Mouse (Mus musculus) embryonic facial prominence, embryonic 15.5 days (tissue): ENCODE results near the gene Usp29. TPM values are rescaled to one million over a fixed set of nuclear protein-coding genes. Genes with fewer than 3 reads are reported as not detected.

Source experiments
- ATAC-seq: fragments of 200-750 bp; cut with Nextera tagmentation; 2 replicates; pipeline ENCODE4 v1.8.0; 2017; ENCODE audit warnings: low read depth, moderate TSS enrichment; ENCODE audit not compliant: insufficient number of reproducible peaks, low FRiP score, low TSS enrichment
- H3K27ac ChIP-seq: fragments of 300-500 bp; sonication (generic); replicated peaks from 2 replicates; pipeline ENCODE4 v1.5.1; 2015; ENCODE audit warnings: mild to moderate bottlenecking, inconsistent platforms
- H3K27me3 ChIP-seq: fragments of 300-500 bp; sonication (generic); 2 replicates; pipeline ENCODE4 v1.6.1; 2015; ENCODE audit warnings: inconsistent platforms
- H3K36me3 ChIP-seq: fragments of 300-500 bp; sonication (generic); 2 replicates; pipeline ENCODE4 v1.6.1; 2015; ENCODE audit warnings: mild to moderate bottlenecking, inconsistent platforms
- H3K4me1 ChIP-seq: fragments of 300-500 bp; sonication (generic); 2 replicates; pipeline ENCODE4 v1.6.1; 2015; ENCODE audit warnings: inconsistent platforms
- H3K4me2 ChIP-seq: fragments of 300-500 bp; sonication (generic); replicated peaks from 2 replicates; pipeline ENCODE4 v1.6.1; 2015; ENCODE audit warnings: mild to moderate bottlenecking, inconsistent platforms
- H3K4me3 ChIP-seq: fragments of 300-500 bp; sonication (generic); replicated peaks from 2 replicates; pipeline ENCODE4 v1.5.1; 2015; ENCODE audit warnings: mild to moderate bottlenecking, inconsistent platforms
- H3K9ac ChIP-seq: fragments of 300-500 bp; sonication (generic); 2 replicates; pipeline ENCODE4 v1.6.1; 2015; ENCODE audit warnings: inconsistent platforms
- H3K9me3 ChIP-seq: fragments of 300-500 bp; sonication (generic); replicated peaks from 2 replicates; pipeline ENCODE4 v1.6.1; 2016; ENCODE audit warnings: inconsistent platforms
- WGBS: fragments of 180-500 bp; shearing (Covaris S2); methylation state at CpG from one replicate; pipeline ENCODE4 v1.1.7; 2015; 5-methylcytosine and 5-hydroxymethylcytosine counted together
- polyA plus RNA-seq: library from polyadenylated mRNA; unstranded; fragments of >200 nt; fragmentation: Nextera tagmentation; extraction: Ambion mirVana; gene quantifications from 2 replicates; pipeline ENCODE4 v1.2.1, GENCODE M21; 2015

The Usp29 gene
- polyA plus RNA-seq, 1 experiment from 2014 or later: 9.3 TPM

DNA sequence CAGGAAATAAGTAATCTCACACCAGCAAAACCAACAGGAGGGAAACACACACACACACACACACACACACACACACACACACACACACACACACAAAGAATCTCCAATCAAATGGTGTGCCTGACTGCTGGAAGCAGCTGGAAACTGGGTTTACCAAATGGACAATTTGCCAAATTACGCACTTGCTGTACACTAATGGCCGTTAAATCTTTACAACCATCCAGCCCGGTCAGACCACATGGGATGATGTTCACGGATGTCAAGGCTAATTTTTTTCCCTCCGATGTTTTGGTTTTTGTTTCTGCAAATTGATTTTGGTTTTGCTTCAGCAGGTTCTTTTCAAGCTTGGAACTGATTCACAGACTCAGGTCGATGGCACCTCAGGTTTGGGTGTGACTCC is 62.9 kb downstream of the Usp29 start:
- no peak for ATAC-seq
- WGBS: 46% methylated on average over 6 of the region's 6 CpGs
- no peaks in the 10 kb centered on the region for H3K9me3 ChIP-seq
- no peak overlapping the region for H3K4me3 ChIP-seq
- H3K9ac ChIP-seq: no peak overlapping the region
- H3K27ac ChIP-seq: no peak overlapping the region
- no peaks in the 10 kb centered on the region for H3K27me3 ChIP-seq
- H3K36me3 ChIP-seq: no peaks in the 10 kb centered on the region
- no peak overlapping the region for H3K4me2 ChIP-seq
- peaks cover 3% of the 10 kb centered on the region; the same call in 1 of the 2 replicates for H3K4me1 ChIP-seq

DNA sequence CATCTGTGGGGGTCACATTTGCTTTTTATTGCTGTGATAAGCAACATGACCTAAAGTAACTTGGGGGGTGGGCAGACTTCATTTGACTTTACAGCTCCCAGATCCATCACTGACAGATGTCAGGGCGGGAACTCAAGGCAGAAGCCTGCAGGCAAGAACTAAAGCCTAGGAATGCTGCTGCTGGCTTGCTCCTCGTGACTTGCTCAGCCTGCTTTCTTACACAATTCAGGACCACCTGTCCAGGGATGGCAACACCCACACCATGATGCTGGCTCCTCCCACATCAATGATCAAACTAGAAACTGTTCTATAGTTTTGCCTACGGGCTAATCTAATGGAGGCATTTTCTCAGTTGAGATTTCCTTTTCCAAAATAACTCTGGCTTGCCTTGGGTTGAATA is 63.4 kb downstream of the Usp29 start:
- H3K27me3 ChIP-seq: no peaks in the 10 kb centered on the region
- H3K4me1 ChIP-seq: peaks cover 3% of the 10 kb centered on the region; the same call in 1 of the 2 replicates
- no peak overlapping the region for H3K4me3 ChIP-seq
- H3K9me3 ChIP-seq: no peaks in the 10 kb centered on the region
- H3K4me2 ChIP-seq: no peak overlapping the region
- ATAC-seq: no peak
- H3K27ac ChIP-seq: no peak overlapping the region
- 66% methylated on average over 3 of the region's 3 CpGs for WGBS
- no peak overlapping the region for H3K9ac ChIP-seq
- H3K36me3 ChIP-seq: no peaks in the 10 kb centered on the region

DNA sequence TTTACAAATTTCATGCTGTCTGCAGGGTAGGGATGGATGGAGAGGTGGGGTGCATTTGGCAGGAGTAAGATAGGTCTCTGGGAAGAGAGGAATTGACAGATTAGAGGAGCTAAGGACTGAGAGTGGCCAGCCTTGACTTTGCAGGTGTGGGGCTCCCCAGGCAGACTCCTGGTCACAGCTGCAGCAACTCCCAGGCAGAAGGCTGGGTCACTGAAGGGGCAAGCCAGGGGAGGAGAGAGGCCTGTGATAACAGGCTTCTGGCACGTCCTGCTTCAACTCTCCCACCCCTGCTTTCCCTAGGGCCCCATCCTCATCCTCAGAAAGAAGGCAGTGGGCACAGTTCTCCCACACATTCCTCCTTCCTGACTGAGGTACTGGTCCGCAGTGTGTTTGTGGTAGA is 67.0 kb downstream of the Usp29 start:
- H3K4me3 ChIP-seq: no peak overlapping the region
- no peaks in the 10 kb centered on the region for H3K36me3 ChIP-seq
- H3K4me2 ChIP-seq: no peak overlapping the region
- no peaks in the 10 kb centered on the region for H3K27me3 ChIP-seq
- no peak overlapping the region for H3K27ac ChIP-seq
- H3K9me3 ChIP-seq: no peaks in the 10 kb centered on the region
- ATAC-seq: peak; percentile 48; the same call in 1 of the 2 replicates
- H3K4me1 ChIP-seq: peaks cover 3% of the 10 kb centered on the region; the same call in 1 of the 2 replicates
- H3K9ac ChIP-seq: no peak overlapping the region
- WGBS: 65% methylated on average over 2 of the region's 2 CpGs

DNA sequence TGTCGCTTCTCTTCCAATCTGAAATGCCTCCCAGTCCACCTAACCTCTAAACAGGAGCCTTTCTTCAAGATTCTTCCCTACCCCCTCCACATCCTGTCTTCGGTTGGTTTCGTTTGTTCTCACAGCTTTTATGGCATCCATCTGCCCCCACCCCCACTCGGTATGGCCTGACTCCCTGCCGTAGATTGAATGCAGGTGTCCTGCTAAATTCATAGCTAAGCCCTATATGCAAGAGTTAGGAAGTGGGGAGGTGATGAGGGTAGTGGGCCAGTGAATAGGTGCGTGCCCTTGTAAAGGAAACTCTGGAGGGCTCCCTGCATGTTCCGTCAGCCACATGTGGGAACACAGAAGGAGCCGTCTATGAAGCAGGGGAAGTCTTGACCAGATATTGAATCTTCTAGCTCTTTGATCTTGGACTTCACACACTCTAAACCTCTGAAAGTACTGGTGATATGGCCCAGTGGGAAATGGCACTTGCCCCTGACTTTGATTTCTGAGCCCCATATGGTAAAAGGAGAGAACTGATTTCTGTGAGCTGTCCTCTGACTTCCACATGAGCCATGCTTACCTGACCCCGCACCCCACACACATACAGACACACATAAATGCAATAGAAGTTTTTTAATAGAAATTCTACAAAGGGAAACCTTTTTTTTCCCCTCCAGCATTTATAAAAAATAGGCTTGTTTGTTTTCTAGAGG is 68.9 kb downstream of the Usp29 start:
- no peaks in the 10 kb centered on the region for H3K36me3 ChIP-seq
- 43% methylated on average over 9 of the region's 9 CpGs for WGBS
- no peaks in the 10 kb centered on the region for H3K9me3 ChIP-seq
- peaks cover 3% of the 10 kb centered on the region; the same call in 1 of the 2 replicates for H3K4me1 ChIP-seq
- ATAC-seq: no peak
- no peak overlapping the region for H3K4me2 ChIP-seq
- H3K27ac ChIP-seq: no peak overlapping the region
- no peak overlapping the region for H3K4me3 ChIP-seq
- no peak overlapping the region for H3K9ac ChIP-seq
- H3K27me3 ChIP-seq: no peaks in the 10 kb centered on the region

DNA sequence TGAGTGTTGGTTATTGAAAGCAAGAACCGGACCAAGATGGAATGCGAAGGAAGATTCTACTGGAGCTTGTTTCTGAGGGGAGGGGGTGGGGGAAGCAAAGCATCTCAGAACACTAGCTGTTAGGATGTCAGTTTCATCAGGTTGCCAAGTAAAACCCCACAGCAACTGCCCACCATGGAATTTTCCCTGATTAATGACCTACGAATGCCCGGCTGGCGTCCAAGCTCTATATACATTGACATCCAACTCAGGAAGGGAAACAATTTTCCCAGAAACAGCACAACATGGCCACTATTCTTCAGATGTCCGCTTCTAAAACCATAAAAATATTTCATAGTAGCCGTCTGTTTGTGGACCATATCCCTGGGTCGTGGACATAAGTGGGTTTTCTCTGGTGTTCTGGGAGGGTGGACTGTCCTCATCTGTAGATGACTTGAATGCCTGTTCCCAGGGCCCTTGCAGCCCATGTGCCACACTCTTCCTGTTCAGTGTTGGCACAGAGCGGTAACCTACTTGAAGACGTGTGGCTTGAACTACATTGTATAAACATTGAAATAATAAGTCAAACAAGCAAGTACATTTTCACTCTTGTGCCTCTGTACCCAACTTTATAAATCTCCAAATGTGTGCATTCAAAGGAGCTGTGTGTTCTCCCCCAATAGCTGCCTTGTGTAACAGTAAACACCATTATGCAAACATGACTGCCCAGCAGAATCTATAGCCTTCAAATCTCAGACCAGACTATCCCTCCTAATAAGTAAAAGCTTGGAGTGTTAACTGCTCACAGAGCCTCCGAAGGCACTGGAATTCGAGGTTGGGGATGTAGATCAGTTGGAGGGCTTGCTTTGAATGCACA is 70.4 kb downstream of the Usp29 start:
- no peak overlapping the region for H3K4me3 ChIP-seq
- ATAC-seq: no peak
- no peak overlapping the region for H3K9ac ChIP-seq
- H3K4me2 ChIP-seq: no peak overlapping the region
- H3K36me3 ChIP-seq: no peaks in the 10 kb centered on the region
- no peaks in the 10 kb centered on the region for H3K9me3 ChIP-seq
- no peak overlapping the region for H3K27ac ChIP-seq
- H3K4me1 ChIP-seq: peaks cover 3% of the 10 kb centered on the region; the same call in 1 of the 2 replicates
- 77% methylated on average over 12 of the region's 12 CpGs for WGBS
- H3K27me3 ChIP-seq: no peaks in the 10 kb centered on the region

DNA sequence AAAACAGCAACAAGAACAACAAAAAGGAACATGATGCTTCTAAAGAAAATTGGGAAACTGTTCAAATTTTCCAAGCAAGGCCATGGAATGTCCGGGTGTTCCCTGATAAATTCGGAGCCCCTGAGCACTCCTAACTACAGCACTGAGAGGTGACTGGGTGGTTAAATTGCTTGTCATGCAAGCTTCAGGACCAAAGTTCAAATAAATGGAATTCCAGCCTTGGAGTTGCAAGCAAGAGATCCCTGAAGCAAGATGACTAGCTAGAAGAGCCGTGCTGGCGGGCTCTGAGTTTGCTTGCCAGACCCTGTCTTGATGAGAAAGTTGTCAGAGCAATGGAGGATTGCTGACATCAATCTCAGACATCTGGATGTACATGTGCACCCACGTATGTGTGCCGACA is 71.3 kb downstream of the Usp29 start:
- 0 out of 2 replicates have a peak overlapping the region, but pooled peaks have one; percentile 45 for H3K27ac ChIP-seq
- WGBS: 66% methylated on average over 6 of the region's 6 CpGs

DNA sequence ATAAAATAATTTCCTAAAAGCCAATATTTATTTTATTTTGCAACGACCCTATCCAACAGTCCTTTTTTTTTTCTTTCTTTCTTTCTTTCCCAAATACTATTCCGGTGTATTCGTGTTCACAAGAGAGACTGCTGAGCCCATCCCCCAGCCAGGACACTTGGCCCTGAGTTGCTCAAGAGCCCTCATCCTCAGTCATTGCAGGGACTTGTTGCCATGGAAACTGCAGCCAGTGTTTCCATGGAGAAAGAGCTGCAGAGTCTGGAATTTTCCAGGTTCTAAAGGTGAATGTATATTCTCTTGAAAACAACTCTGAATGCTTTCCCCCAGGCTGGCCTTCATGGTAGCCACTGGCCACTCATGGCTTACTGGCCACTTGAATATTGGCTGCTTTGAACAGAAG is 80.2 kb downstream of the Usp29 start:
- Histone ChIP-seq H3K9me3 (no peaks in the 10 kb centered on the region), H3K27ac (no peak overlapping the region), H3K36me3 (no peaks in the 10 kb centered on the region), H3K4me3 (no peak overlapping the region), H3K27me3 (no peaks in the 10 kb centered on the region), H3K9ac (no peak overlapping the region), H3K4me2 (no peak overlapping the region), H3K4me1 (0 out of 2 replicates have a peak, but pooled peaks cover 8% of the 10 kb centered on the region)
- ATAC-seq: no peak
- 68% methylated on average over 3 of the region's 3 CpGs for WGBS

More for the DNA sequence above, 71.3 kb downstream of the Usp29 start:
- Histone ChIP-seq H3K4me3 (no peak overlapping the region), H3K27me3 (no peaks in the 10 kb centered on the region), H3K4me1 (0 out of 2 replicates have a peak, but pooled peaks cover 3% of the 10 kb centered on the region), H3K4me2 (no peak overlapping the region), H3K9ac (no peak overlapping the region), H3K36me3 (no peaks in the 10 kb centered on the region), H3K9me3 (no peaks in the 10 kb centered on the region)
- ATAC-seq: no peak

DNA sequence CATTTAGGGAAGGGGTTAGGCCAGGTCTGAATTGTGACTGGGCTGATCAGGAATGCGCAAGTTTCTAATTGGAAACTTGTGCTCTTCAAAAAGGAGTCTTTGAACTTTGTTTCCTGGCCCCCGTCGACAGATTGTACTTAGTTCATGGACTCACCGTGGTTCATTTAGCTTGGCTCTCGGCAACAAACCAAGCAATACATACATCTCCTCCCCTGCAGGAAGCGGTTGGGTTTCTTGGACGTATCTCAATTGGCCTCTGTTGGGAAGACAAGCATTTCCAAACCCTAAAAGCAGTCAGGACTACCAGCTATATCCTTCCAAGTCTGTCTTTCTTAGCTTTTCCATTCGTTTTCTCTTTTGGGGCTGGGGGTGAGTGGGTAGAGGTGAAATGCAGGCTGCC is 84.6 kb downstream of the Usp29 start:
- Histone ChIP-seq H3K9ac (no peak overlapping the region), H3K27ac (peak overlapping the region; percentile 76), H3K4me3 (no peak overlapping the region), H3K4me1 (0 out of 2 replicates have a peak, but pooled peaks cover 8% of the 10 kb centered on the region), H3K36me3 (no peaks in the 10 kb centered on the region), H3K27me3 (no peaks in the 10 kb centered on the region), H3K4me2 (no peak overlapping the region), H3K9me3 (no peaks in the 10 kb centered on the region)
- ATAC-seq: peak; percentile 68
- WGBS: 28% methylated on average over 8 of the region's 8 CpGs

DNA sequence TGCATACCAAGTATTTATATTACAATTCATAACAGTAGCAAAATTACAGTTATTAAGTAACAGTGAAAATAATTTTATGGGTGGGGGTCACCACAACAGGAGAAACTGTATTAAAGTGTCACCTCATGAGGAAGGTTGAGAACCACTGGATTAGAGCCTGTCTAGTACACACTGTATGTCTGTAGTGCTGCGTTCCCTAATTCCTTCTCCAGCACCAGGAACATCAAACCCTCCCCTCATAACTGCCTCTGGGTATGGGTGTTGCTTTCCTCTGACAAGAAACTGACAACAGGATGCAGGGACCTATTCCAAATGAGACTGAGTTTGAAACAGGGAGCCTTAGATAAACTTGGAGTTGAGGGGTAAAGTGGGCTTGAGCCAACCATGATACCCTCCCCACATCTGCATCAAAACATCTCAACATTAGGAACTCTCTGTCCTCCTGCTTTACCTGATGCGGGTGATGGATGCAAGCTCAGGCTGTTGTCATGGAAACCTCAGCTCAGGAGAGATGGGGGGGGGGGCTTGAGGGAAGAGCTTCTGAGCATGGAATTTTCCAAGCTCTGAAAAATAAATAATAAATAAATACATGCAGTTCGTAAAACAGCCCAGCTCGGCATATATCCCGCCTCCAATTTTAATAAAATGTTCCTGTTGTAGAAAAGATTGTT is 86.5 kb downstream of the Usp29 start:
- Histone ChIP-seq H3K4me2 (no peak overlapping the region), H3K4me1 (0 out of 2 replicates have a peak, but pooled peaks cover 7% of the 10 kb centered on the region), H3K27ac (no peak overlapping the region; the same call in 1 of the 2 replicates), H3K9me3 (no peaks in the 10 kb centered on the region), H3K36me3 (no peaks in the 10 kb centered on the region), H3K27me3 (no peaks in the 10 kb centered on the region), H3K4me3 (no peak overlapping the region), H3K9ac (no peak overlapping the region)
- WGBS: 69% methylated on average over 5 of the region's 5 CpGs
- no peak for ATAC-seq

DNA sequence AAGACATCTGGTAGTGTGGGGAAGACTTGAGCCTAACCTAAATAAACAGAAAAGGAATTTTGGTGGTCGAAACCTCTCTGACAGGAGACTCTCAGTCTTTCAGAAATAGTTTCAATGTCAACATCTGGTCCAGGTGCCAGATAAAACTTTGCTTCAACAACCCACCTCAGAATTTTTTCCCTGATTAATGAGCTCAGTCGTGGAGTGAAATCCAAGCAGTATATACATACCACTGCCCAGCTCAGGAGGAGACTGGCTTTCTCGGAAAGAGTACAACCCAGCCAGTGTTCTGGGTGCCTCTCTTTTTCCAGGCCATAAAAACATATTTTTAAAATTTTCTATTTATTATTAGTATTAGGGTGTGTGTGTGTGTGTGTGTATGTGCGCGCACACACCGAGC is 89.9 kb downstream of the Usp29 start:
- 74% methylated on average over 6 of the region's 6 CpGs for WGBS
- H3K4me3 ChIP-seq: no peak overlapping the region
- H3K36me3 ChIP-seq: no peaks in the 10 kb centered on the region
- no peaks in the 10 kb centered on the region for H3K27me3 ChIP-seq
- no peak for ATAC-seq
- H3K4me2 ChIP-seq: no peak overlapping the region
- no peaks in the 10 kb centered on the region for H3K9me3 ChIP-seq
- no peak overlapping the region for H3K9ac ChIP-seq
- H3K4me1 ChIP-seq: 0 out of 2 replicates have a peak, but pooled peaks cover 3% of the 10 kb centered on the region
- H3K27ac ChIP-seq: no peak overlapping the region

DNA sequence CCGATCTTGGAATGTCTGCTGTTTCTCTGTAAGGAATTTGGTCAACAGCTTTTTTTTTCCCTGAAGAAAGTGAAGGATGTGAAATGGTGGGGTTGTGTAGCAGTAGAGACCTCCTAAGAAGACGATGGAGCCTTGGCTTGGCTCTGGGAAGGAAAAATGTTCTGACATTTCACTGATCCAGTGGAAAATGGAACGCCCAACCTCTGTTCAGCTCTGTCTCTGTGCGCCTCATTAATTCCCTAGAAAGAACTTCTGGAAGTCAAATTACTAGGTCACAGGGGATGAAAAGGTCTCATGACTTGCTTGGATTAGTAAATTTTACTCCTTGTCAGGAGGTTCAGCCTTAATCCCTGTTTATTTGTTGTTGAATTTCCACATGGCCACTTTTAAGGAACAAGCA is 92.3 kb downstream of the Usp29 start:
- 54% methylated on average over 4 of the region's 4 CpGs for WGBS
- Histone ChIP-seq H3K4me1 (0 out of 2 replicates have a peak, but pooled peaks cover 3% of the 10 kb centered on the region), H3K27ac (0 out of 2 replicates have a peak overlapping the region, but pooled peaks have one; percentile 11), H3K4me2 (no peak overlapping the region), H3K9ac (no peak overlapping the region), H3K27me3 (no peaks in the 10 kb centered on the region), H3K9me3 (no peaks in the 10 kb centered on the region), H3K4me3 (no peak overlapping the region), H3K36me3 (no peaks in the 10 kb centered on the region)
- ATAC-seq: no peak
